Mouse (Mus musculus) hindbrain, embryonic 14.5 days (tissue): Measurements from ENCODE around the gene Snx32. TPM values are rescaled to one million over a fixed set of nuclear protein-coding genes. Genes with fewer than 3 reads are reported as not detected.
A peak's percentile ranks its signal among the peaks of the same experiment; 100 is the strongest.
"Not testable (repeated sequence)": the region's sequence is repeated elsewhere in the genome, so short reads cannot be mapped to it uniquely, and the experiment has no call there.

Experiments used
- ATAC-seq: fragments of 200-750 bp; cut with Nextera tagmentation; 2 replicates; pipeline ENCODE4 v1.8.0; 2017; ENCODE audit warnings: moderate number of reproducible peaks, mild to moderate bottlenecking, moderate TSS enrichment, moderate library complexity; ENCODE audit not compliant: low FRiP score
- DNase-seq: peaks from one replicate; pipeline ENCODE4 v3.0.0-alpha.2; 2015; ENCODE audit warnings: low spot score
- H3K27ac ChIP-seq: fragments of 300-500 bp; sonication (generic); 2 replicates; pipeline ENCODE4 v1.5.1; 2014; ENCODE audit warnings: mild to moderate bottlenecking, moderate library complexity
- H3K27me3 ChIP-seq: fragments of 300-500 bp; sonication (generic); 2 replicates; pipeline ENCODE4 v1.6.1; 2014; ENCODE audit warnings: mild to moderate bottlenecking, low read length, mixed read lengths; ENCODE audit not compliant: control insufficient read depth, insufficient read depth
- H3K36me3 ChIP-seq: fragments of 300-500 bp; sonication (generic); replicated peaks from 2 replicates; pipeline ENCODE4 v1.6.1; 2014; ENCODE audit not compliant: control insufficient read depth, insufficient read depth
- H3K4me1 ChIP-seq: fragments of 300-500 bp; sonication (generic); replicated peaks from 2 replicates; pipeline ENCODE4 v1.6.1; 2014; ENCODE audit warnings: antibody characterized with exemption, low read length, mixed read lengths; ENCODE audit not compliant: control insufficient read depth, insufficient read depth
- H3K4me2 ChIP-seq: fragments of 300-500 bp; sonication (generic); replicated peaks from 2 replicates; pipeline ENCODE4 v1.6.1; 2014; ENCODE audit warnings: mild to moderate bottlenecking, moderate library complexity
- H3K4me3 ChIP-seq: fragments of 300-500 bp; sonication (generic); replicated peaks from 2 replicates; pipeline ENCODE4 v1.5.1; 2014; ENCODE audit warnings: mild to moderate bottlenecking, low read length
- H3K9ac ChIP-seq: fragments of 300-500 bp; sonication (generic); 2 replicates; pipeline ENCODE4 v1.6.1; 2014
- H3K9me3 ChIP-seq: fragments of 300-500 bp; sonication (generic); 2 replicates; pipeline ENCODE4 v1.6.1; 2016; ENCODE audit warnings: low read length; ENCODE audit not compliant: control insufficient read depth
- WGBS: fragments of 180-500 bp; shearing (Covaris S2); extraction: QIAGEN DNeasy Blood & Tissue Kit; methylation state at CpG from one replicate; pipeline ENCODE4 v1.1.7; 2014; 5-methylcytosine and 5-hydroxymethylcytosine counted together
- polyA plus RNA-seq: library from polyadenylated mRNA; unstranded; fragments of >200 nt; fragmentation: Nextera tagmentation; extraction: Ambion mirVana; gene quantifications from 2 replicates; pipeline ENCODE4 v1.2.1, GENCODE M21; 2014

Snx32 gene
- polyA plus RNA-seq, 1 experiment from 2014 or later = 87.1 TPM

- no peaks in the 10 kb centered on the region for H3K36me3 ChIP-seq
- no peak overlapping the region for H3K27ac ChIP-seq
- no peak overlapping the region for H3K4me3 ChIP-seq
- no peak overlapping the region for H3K9ac ChIP-seq
- no peaks in the 10 kb centered on the region for H3K27me3 ChIP-seq
- no peak for DNase-seq
- ATAC-seq = no peak
- no peaks in the 10 kb centered on the region for H3K9me3 ChIP-seq
- H3K4me1 ChIP-seq = peaks cover 17% of the 10 kb centered on the region
- no peak overlapping the region for H3K4me2 ChIP-seq
- WGBS = 90% methylated on average over 3 of the region's 3 CpGs
These were observed 2.6 kb upstream of the Snx32 start for GRCm38 (mm10) chr19:5513005-5513349.

- peaks cover 17% of the 10 kb centered on the region for H3K4me1 ChIP-seq
- no peak for ATAC-seq
- no peak overlapping the region for H3K4me3 ChIP-seq
- no peak for DNase-seq
- no peak overlapping the region for H3K27ac ChIP-seq
- H3K9me3 ChIP-seq = no peaks in the 10 kb centered on the region
- no peak overlapping the region for H3K9ac ChIP-seq
- H3K4me2 ChIP-seq = no peak overlapping the region
- no peaks in the 10 kb centered on the region for H3K27me3 ChIP-seq
- no peaks in the 10 kb centered on the region for H3K36me3 ChIP-seq
- WGBS = 75% methylated on average over 12 of the region's 12 CpGs
These were observed 2.0 kb upstream of the Snx32 start for GRCm38 (mm10) chr19:5512091-5513004.

DNA sequence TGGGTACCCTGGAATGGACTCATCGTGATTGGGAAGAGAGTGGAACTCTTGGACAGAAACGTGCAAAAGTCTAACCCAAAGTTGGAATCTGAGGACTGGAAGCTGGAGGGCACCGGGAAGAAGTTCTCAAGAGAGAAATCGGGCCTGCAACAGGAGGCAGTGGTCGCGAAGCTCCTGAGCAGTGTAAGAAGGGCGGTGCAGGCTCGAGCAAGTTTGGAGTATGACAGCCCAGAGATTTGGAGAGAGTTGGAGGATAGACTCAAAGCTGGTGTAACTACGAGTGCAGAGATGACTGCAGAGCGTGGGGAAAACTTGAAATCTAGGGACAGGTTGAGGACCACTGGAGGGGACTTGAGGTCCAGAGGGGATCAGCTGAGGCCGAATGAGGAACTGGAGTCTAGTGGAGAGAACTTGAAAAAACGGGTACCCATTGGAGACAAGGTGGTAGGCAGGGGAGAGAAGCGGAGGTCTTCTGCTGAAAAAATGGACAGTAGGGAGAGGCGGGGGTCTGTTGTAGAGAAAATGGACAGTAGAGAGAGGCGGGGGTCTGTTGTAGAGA lies 815 bp upstream of the Snx32 start:
- 55% methylated on average over 15 of the region's 15 CpGs for WGBS
- peak overlapping the region; percentile 52 for H3K4me3 ChIP-seq
- no peak for DNase-seq
- ATAC-seq = no peak
- no peaks in the 10 kb centered on the region for H3K36me3 ChIP-seq
- peak overlapping the region; percentile 22; the same call in 1 of the 2 replicates for H3K27ac ChIP-seq
- peaks cover 17% of the 10 kb centered on the region for H3K4me1 ChIP-seq
- H3K4me2 ChIP-seq = peak overlapping the region; percentile 87
- H3K9me3 ChIP-seq = no peaks in the 10 kb centered on the region
- peak overlapping the region; percentile 62 for H3K9ac ChIP-seq
- H3K27me3 ChIP-seq = no peaks in the 10 kb centered on the region

DNA sequence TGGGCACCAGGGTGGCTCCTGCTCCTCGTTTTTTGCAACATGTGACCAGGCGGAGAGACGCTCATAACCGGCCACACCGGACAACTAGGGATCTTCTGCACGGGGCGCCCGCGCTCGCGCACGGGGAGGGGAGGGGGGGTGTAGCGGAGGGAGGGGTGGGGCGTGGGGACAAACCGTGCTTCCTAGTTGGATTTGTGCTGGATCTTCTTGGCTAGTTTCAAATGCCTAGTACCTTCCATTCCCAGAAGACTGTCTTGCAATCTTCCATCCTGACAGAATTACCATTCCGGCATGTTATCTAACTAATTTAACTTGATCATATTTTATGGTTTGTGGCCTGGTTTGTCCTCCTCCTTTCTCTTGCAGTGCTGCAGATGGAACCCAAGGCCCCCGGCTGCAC lies 6.7 kb downstream of the Snx32 start, which contains the start of gene 1700020D05Rik:
Gene 1700020D05Rik (minus strand): TSS at position 101 of the 400 bp plus-strand sequence.
- H3K27ac ChIP-seq = no peak within 1 kb of the TSS
- DNase-seq (no peak), ATAC-seq (no peak)
- no peak within 1 kb of the TSS for H3K4me3 ChIP-seq
- no peaks in the 10 kb centered on the region for H3K4me1 ChIP-seq
- H3K9me3 ChIP-seq = no peaks in the 10 kb centered on the region
- no peak within 1 kb of the TSS for H3K9ac ChIP-seq
- 67% methylated on average over 17 of the region's 17 CpGs for WGBS
- no peaks in the 10 kb centered on the region for H3K27me3 ChIP-seq
- H3K4me2 ChIP-seq = no peak within 1 kb of the TSS
- peaks cover 19% of the 10 kb centered on the region for H3K36me3 ChIP-seq

DNA sequence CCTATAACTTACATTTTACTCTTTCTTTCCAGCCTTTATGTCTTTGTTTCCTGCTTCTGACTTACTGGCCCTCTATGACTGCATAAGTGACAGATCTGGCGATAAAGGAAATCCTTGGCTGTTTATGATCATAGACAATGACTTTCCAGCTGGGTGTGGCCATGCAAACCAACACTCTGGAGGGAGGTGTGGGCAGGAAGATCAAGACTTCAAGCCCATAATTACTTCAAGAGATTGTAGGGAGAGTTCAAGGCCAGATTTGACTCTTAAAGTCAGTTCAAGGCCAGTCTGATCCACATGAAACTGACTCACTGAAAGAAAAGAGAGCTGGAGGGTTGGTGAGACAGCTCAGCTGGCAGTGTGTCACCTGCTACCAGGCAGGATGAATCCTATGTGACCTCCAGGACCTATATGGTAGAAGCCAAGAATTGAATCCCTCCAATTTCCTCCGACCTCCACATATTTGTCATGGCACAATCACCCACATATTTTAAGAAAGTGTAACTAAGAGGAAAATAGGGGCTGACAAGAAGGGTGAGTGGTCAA lies 9.9 kb downstream of the Snx32 start:
- Histone ChIP-seq H3K9ac (no peak overlapping the region), H3K4me1 (no peaks in the 10 kb centered on the region), H3K27ac (no peak overlapping the region), H3K4me2 (no peak overlapping the region), H3K36me3 (peaks cover 50% of the 10 kb centered on the region), H3K9me3 (no peaks in the 10 kb centered on the region), H3K4me3 (no peak overlapping the region), H3K27me3 (no peaks in the 10 kb centered on the region)
- 93% methylated on average over 2 of the region's 2 CpGs for WGBS
- DNase-seq = no peak
- ATAC-seq = no peak

- no peak overlapping the region for H3K4me2 ChIP-seq
- WGBS = 86% methylated on average over 16 of the region's 16 CpGs
- ATAC-seq (no peak), DNase-seq (no peak)
- no peak overlapping the region for H3K27ac ChIP-seq
- H3K9ac ChIP-seq = no peak overlapping the region
- H3K9me3 ChIP-seq = no peaks in the 10 kb centered on the region
- H3K36me3 ChIP-seq = peaks cover 74% of the 10 kb centered on the region
- no peaks in the 10 kb centered on the region for H3K27me3 ChIP-seq
- H3K4me3 ChIP-seq = no peak overlapping the region
- H3K4me1 ChIP-seq = peaks cover 12% of the 10 kb centered on the region; the same call in 1 of the 2 replicates
These were observed 14.3 kb downstream of the Snx32 start for GRCm38 (mm10) chr19:5496052-5496370.

- ATAC-seq = no peak
- 89% methylated on average over 12 of the region's 12 CpGs for WGBS
- Histone ChIP-seq H3K27ac (no peak overlapping the region), H3K27me3 (no peaks in the 10 kb centered on the region), H3K4me3 (no peak overlapping the region), H3K4me1 (peaks cover 12% of the 10 kb centered on the region; the same call in 1 of the 2 replicates), H3K36me3 (peaks cover 74% of the 10 kb centered on the region), H3K9me3 (no peaks in the 10 kb centered on the region), H3K4me2 (no peak overlapping the region), H3K9ac (no peak overlapping the region)
- no peak for DNase-seq
These were observed 14.8 kb downstream of the Snx32 start for GRCm38 (mm10) chr19:5495353-5496051.

GRCm38 (mm10) chr19:5494314-5494713 lies 16.0 kb downstream of the Snx32 start:
- Histone ChIP-seq H3K27ac (no peak overlapping the region), H3K36me3 (peaks cover 69% of the 10 kb centered on the region), H3K27me3 (no peaks in the 10 kb centered on the region), H3K4me1 (peaks cover 19% of the 10 kb centered on the region), H3K4me3 (no peak overlapping the region), H3K9me3 (no peaks in the 10 kb centered on the region), H3K4me2 (no peak overlapping the region), H3K9ac (no peak overlapping the region)
- 94% methylated on average over 3 of the region's 3 CpGs for WGBS
- no peak for DNase-seq
- no peak for ATAC-seq

DNA sequence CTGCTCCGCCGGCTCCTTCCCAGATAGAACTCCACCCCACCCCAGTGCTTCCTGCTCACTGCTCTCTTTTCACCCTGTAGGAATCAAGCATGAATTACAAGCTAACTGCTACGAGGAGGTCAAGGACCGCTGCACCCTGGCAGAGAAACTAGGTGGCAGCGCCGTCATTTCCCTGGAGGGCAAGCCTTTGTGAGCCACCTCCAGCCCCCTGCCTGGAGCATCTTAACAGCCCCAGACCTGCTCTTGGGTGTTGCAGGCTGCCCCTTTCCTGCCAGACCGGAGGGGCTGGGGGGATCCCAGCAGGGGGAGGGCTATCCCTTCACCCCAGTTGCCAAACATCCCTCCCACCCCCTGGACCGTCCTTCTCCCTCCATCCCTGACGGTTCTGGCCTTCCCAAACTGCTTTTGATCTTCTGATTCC lies 17.0 kb downstream of the Snx32 start:
- 58% methylated on average over 9 of the region's 9 CpGs for WGBS
- H3K27ac ChIP-seq, ATAC-seq, H3K27me3 ChIP-seq, H3K9ac ChIP-seq, H3K9me3 ChIP-seq, DNase-seq, H3K4me3 ChIP-seq: not testable (repeated sequence)
- H3K4me2 ChIP-seq = 0 out of 2 replicates have a peak overlapping the region, but pooled peaks have one; percentile 86
- H3K36me3 ChIP-seq = peaks cover 66% of the 10 kb centered on the region
- peaks cover 21% of the 10 kb centered on the region for H3K4me1 ChIP-seq
